Mouse (Mus musculus) kidney, adult 9 months (tissue): ENCODE results near the gene Treml4.
"Not testable (repeated sequence)": the region's sequence is repeated elsewhere in the genome, so short reads cannot be mapped to it uniquely, and the experiment has no call there.

ENCODE experiments used
- DNase-seq: peaks from one replicate; pipeline ENCODE4 v3.0.0; 2022

Gene Treml4

DNA sequence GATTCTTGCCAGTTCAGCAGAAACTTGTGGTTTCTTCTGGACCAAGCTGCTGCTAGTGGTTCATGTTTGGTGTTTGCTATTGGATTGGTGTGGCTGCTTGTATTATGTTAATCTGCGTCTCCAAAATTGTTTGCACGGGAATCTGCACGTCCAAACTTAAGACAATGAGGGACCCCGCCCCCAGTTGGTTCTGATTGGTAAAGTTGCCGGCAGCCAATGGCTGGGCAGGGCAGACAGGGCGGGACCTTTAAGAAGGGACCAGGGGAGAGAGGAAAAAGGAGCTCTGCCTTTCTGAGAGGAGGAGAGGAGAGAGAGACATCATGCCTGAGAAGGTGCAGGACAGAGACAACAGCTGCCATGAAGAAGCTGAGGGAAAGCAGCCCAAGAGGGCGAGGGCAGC, 11.6 kb downstream of the Treml4 start:
- DNase-seq = no peak

- DNase-seq = no peak
Measured at GRCm38 (mm10) chr17:48278381-48278780, 14.3 kb downstream of the Treml4 start.

DNA sequence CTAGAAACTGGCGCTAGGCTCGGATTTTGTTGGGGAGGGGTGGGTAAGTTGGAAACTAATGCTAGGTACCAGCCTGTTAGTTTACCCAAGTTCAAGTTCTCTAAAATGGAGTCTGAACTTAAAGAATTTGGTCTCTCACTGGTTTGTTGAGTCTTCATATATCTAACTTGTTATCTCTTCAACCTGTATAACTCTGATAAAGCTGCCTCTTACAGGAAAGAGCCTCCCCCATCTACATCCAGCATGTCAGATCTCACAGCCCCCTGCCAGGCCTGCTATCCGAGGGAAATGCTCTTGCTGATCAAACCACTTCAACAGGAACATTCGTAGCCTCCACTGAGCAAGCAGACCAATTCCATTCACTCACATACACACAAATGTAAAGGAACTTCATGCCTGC, 14.9 kb downstream of the Treml4 start:
- DNase-seq = no peak

GRCm38 (mm10) chr17:48280943-48281738, 17.0 kb downstream of the Treml4 start:
- DNase-seq = no peak

- no peak for DNase-seq
Measured at GRCm38 (mm10) chr17:48281739-48282085, 17.6 kb downstream of the Treml4 start.

GRCm38 (mm10) chr17:48286765-48287164, 22.7 kb downstream of the Treml4 start:
- DNase-seq = no peak

DNA sequence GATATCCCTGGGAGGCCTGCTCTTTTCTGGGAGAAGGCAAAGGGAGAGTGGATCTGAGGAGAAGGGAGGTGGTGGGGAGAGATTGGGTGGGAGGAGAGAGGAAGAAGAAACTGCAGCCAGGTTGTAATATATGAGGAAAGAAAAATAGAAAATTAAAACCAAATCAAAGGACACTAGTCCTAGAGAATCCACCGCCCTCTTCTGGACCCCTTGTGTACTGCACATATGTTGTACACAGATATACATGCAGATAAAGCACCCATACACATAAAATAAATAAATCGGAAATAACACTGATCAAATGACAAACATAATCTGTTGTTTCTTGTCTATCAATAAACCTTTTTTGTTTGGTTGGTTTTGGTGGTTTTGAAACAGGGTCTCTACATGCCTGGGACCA, 23.2 kb downstream of the Treml4 start:
- DNase-seq = no peak

DNA sequence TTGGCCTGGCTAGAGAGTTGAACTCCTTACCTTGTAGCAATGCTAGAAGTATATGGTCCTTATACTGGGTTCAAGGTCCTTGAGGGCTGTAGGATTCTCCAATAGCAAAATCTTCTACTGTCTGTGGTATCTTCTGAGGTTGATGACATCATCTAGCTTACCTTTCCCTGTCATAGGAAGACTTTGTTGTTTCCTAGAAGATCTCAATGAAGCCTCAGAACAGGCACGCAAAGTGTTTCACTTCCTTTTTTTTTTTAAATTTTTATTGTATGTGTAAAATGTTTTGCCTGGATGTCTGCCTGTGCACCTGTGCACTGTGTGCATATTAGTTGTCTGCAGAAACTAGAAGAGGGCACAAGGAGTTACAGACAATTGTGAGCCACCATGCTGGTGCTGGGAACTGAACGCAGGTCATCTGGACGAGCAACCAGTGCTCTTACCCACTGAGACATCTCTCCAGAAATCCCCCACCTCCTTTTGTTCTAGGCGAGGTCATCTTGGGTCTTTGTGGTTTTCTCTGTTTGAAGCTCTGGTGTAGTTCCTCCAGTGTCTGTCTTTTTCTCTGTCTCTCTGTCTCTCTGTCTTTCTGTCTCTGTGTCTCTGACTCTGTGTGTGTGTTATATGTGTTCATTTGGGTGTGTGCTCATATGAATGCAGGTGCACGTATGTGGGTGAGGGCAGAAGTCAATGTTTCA, 29.6 kb downstream of the Treml4 start:
- no peak for DNase-seq

- DNase-seq = no peak
Measured at GRCm38 (mm10) chr17:48299203-48299602, 35.1 kb downstream of the Treml4 start, which contains the start of gene Treml2. Gene Treml2, plus strand, starts transcription at chr17:48299498.

DNA sequence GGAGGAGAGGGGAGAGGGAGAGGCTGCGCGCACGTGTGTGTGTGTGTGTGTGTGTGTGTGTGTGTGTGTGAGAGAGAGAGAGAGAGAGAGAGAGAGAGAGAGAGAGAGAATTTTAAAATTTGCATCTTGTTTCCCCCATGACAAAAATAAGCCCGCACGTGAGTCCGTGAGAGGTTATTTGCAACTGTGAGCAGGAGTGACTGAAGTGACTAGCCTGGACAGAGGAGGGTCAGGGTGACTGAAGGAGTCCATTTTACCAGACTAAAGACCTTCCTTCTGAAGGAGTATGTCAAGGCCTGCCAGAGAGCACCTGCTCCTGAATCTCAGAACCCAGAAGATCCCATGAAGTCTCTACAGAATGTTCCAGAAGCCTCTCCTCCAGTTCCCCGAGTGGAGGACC, 35.7 kb downstream of the Treml4 start:
- DNase-seq = no peak

DNA sequence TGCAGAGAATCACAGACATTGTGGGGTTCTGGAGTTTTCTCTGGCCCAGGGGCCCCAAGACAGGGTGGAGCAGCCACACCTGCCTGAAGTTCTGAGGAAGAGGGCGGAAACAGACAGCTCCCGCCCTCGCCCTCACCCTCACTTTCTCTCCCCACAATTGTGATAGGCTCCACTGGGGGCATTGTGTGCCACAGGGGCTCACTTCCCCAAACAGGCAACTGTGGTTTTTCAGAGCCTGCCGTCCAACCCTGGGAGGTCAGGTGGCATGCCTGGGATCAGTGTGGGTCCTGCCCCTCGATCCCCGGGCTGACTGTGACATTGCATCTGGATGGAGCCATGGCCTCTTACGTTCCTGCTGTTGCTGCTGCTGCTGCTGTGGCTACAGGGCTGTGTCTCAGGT, 36.1 kb downstream of the Treml4 start:
- DNase-seq = no peak

DNA sequence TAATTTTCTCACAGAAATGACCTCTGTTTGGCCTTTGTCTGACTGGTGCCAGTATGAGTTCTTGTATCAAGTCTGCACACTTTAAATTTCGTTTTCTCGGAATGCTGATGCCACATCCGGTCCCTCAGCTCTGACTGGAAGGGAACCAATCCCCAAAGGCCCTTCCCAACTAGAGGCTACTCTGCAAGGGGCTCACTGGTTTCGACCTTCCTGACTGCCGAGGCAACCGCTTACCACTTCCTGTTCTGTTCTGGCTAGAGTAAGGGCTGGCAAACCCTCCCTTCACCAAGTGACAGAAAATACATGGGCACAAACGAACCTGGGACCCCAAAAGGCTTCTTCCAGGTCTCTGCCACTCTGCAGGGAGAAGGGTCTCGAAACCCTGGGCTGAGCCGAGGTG, 36.8 kb downstream of the Treml4 start:
- DNase-seq = no peak

- DNase-seq = no peak
Measured at GRCm38 (mm10) chr17:48301792-48302191, 37.7 kb downstream of the Treml4 start.

GRCm38 (mm10) chr17:48312124-48312523, 48.0 kb downstream of the Treml4 start:
- DNase-seq = no peak

DNA sequence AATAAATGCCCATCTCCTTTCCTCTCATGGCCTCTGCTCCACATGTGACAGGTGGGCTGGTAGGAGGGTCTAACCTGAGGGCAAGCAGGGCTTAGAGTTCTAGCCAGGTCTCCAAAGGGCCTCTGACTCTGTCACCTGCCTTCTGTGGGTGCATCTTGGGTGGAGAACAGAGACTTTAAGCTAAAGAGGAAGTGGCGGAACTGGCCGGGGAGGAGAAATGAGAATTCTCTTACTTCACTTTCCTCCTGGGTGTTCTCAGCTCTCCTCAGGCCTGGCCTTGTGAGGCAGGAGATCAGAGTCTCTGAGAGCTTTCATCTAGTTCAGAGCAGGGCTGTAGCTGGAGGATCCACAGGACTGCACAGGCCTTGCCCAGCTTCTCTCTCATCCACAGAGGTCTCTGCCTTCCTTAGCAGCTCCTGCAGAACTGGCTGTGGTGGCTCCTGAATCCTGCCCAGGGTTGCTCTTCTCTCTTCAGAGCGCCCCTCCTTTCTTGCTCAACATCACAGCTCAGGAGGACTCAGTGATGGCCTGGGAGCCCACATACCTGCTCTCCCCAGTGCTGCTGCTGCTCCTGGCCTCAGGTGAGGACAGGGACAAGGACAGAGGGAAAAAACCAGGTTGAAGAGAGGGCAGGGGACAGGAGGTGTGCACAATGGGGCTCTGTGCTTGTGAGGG, 51.9 kb downstream of the Treml4 start, which contains the start of gene B430306N03Rik:
B430306N03Rik (plus strand) TSS at position 237 of the 675 bp plus-strand sequence.
- not testable (repeated sequence) for DNase-seq

- no peak for DNase-seq
Measured at GRCm38 (mm10) chr17:48318686-48319085, 54.6 kb downstream of the Treml4 start.

DNA sequence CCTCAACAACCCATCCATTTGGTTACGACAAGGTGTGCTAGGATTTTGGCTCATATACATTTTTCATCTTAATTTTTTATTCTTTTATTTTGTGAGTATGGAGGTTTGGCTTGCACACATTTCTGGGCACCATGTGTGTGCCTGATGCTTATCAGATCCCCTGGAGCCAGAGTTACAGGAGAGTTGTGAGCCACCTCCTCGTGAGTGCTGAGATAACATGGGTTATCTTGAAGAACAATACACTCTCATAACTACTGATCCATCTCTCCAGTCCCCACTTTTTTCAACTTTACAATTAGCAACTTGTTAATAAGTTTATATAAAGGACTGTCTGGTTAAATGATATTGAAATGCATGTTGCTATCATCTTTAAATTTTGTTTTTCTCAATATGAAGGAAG, 57.2 kb downstream of the Treml4 start:
- no peak for DNase-seq

DNA sequence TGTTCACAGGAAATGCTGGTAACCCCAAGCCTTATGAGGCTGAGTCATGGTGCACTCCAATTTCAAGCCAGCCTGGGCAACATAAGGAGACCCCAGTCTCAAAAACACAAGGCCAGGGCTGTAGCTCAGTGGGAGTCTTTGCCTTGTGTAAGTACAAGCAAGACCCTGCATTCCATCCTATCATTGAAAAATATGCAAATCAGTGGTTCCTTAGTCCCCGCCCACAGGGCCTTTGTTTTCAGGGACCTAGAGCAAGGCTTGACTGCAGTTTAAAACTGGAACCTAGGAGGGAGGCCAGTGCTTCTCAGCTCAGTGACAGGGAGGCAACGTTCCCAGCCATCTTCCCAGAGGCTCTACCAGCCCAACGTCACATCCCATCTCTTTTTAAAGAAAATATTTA, 59.1 kb downstream of the Treml4 start:
- DNase-seq = no peak

DNA sequence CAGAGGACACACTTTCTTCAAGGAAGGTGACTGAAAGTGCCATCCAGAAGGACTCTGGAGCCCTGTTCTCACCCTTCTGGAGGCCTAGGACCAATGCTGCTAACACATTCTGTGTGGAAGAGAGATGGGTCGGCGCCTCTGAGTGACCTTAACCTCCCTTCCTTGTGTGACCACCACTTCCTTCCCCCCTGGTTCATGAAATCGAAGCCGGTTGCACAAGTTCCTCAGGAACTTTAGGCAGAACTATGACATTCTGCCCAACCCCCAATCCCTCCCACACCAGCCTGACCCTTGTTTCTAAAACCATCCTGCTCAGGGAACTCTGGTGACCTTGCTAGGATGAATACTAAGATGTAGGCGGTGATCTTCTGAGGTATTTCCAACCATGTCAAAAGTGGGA, 60.2 kb downstream of the Treml4 start:
- no peak for DNase-seq
